Mouse (Mus musculus): ENCODE data around the gene Mup6. TPM values are rescaled to one million over a fixed set of nuclear protein-coding genes. Genes with fewer than 3 reads are reported as not detected.
"Not testable (repeated sequence)": the region's sequence is repeated elsewhere in the genome, so short reads cannot be mapped to it uniquely, and the experiment has no call there.

Mup6 gene
- total RNA-seq (2017) = not detected in 2 replicates

GRCm38 (mm10) chr4:59963405-59964344 lies at the start of gene Mup6:
TSS of gene Mup6 (plus strand) at chr4:59964294.
- ATAC-seq (ENCODE audit: extremely low read depth, insufficient number of reproducible peaks, low FRiP score, poor library complexity, severe bottlenecking) = no peak

- no peak for ATAC-seq (ENCODE audit: extremely low read depth, insufficient number of reproducible peaks, low FRiP score, poor library complexity, severe bottlenecking)
Observed at GRCm38 (mm10) chr4:59914608-59915403, 49.3 kb upstream of the Mup6 start, which contains the start of gene Slc46a2. TSS of gene Slc46a2 (minus strand) at chr4:59915056.

GRCm38 (mm10) chr4:59917966-59918365 lies 46.1 kb upstream of the Mup6 start:
- no peak for ATAC-seq (ENCODE audit: extremely low read depth, insufficient number of reproducible peaks, low FRiP score, poor library complexity, severe bottlenecking)

- ATAC-seq (ENCODE audit: extremely low read depth, insufficient number of reproducible peaks, low FRiP score, poor library complexity, severe bottlenecking) = peak; percentile 53; the same call in 1 of the 2 replicates
Observed at GRCm38 (mm10) chr4:59925082-59925481, 39.0 kb upstream of the Mup6 start.

- ATAC-seq (ENCODE audit: extremely low read depth, insufficient number of reproducible peaks, low FRiP score, poor library complexity, severe bottlenecking) = no peak
Observed at GRCm38 (mm10) chr4:59927666-59928065, 36.4 kb upstream of the Mup6 start.

- ATAC-seq (ENCODE audit: extremely low read depth, insufficient number of reproducible peaks, low FRiP score, poor library complexity, severe bottlenecking) = peak; percentile 88
Observed at GRCm38 (mm10) chr4:59928347-59928746, 35.7 kb upstream of the Mup6 start.

- ATAC-seq (ENCODE audit: extremely low read depth, insufficient number of reproducible peaks, low FRiP score, poor library complexity, severe bottlenecking) = peak; percentile 35; the same call in 1 of the 2 replicates
Observed at GRCm38 (mm10) chr4:59932505-59933281, 31.4 kb upstream of the Mup6 start.

GRCm38 (mm10) chr4:59937543-59937942 lies 26.6 kb upstream of the Mup6 start:
- ATAC-seq (ENCODE audit: extremely low read depth, insufficient number of reproducible peaks, low FRiP score, poor library complexity, severe bottlenecking) = no peak

GRCm38 (mm10) chr4:59960610-59961009 lies 3.5 kb upstream of the Mup6 start, which contains the start of gene Mup4:
TSS of gene Mup4 (minus strand) at chr4:59960710.
- no peak for ATAC-seq (ENCODE audit: extremely low read depth, insufficient number of reproducible peaks, low FRiP score, poor library complexity, severe bottlenecking)

GRCm38 (mm10) chr4:59997894-59998293 lies 33.8 kb downstream of the Mup6 start:
- ATAC-seq (ENCODE audit: extremely low read depth, insufficient number of reproducible peaks, low FRiP score, poor library complexity, severe bottlenecking) = not testable (repeated sequence)

GRCm38 (mm10) chr4:60020141-60020540 lies 56.0 kb downstream of the Mup6 start:
- ATAC-seq (ENCODE audit: extremely low read depth, insufficient number of reproducible peaks, low FRiP score, poor library complexity, severe bottlenecking) = not testable (repeated sequence)

GRCm38 (mm10) chr4:60029334-60030111 lies 65.4 kb downstream of the Mup6 start:
- ATAC-seq (ENCODE audit: extremely low read depth, insufficient number of reproducible peaks, low FRiP score, poor library complexity, severe bottlenecking) = not testable (repeated sequence)

Other genes starting within 250 kb of the Mup6 start
- gene Inip, start 162.7 kb upstream of the Mup6 start, total RNA-seq (2017) = 30.2 and 44.9 TPM in 2 replicates
- 71.2 and 76.0 TPM in 2 replicates for gene Snx30, start 158.5 kb upstream of the Mup6 start, total RNA-seq (2017)
- gene Slc46a2, start 49.2 kb upstream of the Mup6 start, total RNA-seq (2017) = not detected in 2 replicates
- not detected in 2 replicates for gene Mup4, start 3.6 kb upstream of the Mup6 start, total RNA-seq (2017)
- gene Mup7, start 106.2 kb downstream of the Mup6 start, total RNA-seq (2017) = not detected in 2 replicates
- not detected in 2 replicates for gene Mup2, start 190.0 kb downstream of the Mup6 start, total RNA-seq (2017)